Comparison of ENCODE assay signal across 1 mouse cellular context in the genomic region with DNA sequence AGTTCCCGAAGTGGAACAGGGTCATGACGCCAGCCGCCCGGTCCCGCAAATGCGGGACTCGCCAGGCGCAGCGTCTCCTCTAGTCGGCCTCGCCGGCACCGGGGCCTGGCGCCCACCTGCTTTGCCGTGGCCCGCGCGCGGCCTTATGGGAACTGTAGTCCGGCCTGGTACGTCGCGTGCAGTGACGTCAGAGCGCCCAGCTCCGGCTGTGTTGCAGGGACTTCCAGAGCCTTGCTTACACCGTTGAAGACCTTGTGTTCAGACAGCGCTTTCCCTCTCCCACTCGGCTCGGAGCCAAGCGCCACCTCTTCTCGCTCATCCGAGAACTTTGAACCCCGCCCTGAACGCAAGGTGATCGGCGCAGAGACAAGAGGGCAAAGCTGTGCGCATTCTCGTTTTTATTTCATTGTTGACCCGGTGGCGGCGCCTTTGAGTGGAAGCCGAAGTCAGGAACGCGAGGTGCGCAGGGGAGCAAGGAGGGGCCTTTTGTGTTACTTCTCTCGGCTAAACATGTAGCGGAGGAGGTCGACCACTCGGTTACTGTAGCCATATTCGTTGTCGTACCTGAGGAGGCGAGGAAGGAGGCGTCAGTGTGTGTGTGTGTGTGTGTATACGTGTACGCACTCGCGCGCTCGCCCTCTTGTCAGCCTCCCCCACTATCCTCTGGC.
TF ChIP-seq lines count a peak whose summit lies in the region.

A gene (minus strand): TSS at position 145 of the 668 bp plus-strand sequence.

TF ChIP-seq in myocyte, 11 proteins besides CTCF, POLR2A, EP300 and RAD21 (continued from another document):
- TF ChIP-seq CEBPB (IDR thresholded peaks at IDR 0.05; ENCODE audit: insufficient read depth, poor library complexity, severe bottlenecking) (no peak), E2F4 (IDR thresholded peaks at IDR 0.05; ENCODE audit: insufficient read depth) (no peak), REST (IDR thresholded peaks at IDR 0.05; ENCODE audit: insufficient read depth, insufficient read length) (no peak), USF1 (IDR thresholded peaks at IDR 0.05; ENCODE audit: low read depth) (no peak), MYOD1 (IDR thresholded peaks at IDR 0.05; ENCODE audit: control insufficient read depth in 1 of 3, insufficient read length in 2 of 3, low read depth in 2 of 3) (peak in 2 of 3 experiments; percentile 71 to 86)
TF ChIP-seq in myocyte: peak in this region for 4.
